Mouse (Mus musculus): ENCODE data around the gene Cyp4a31. TPM values are rescaled to one million over a fixed set of nuclear protein-coding genes. Genes with fewer than 3 reads are reported as not detected.

Cyp4a31 gene
- total RNA-seq, 4 experiments from 2014 or later = 0.09 TPM; not detected in 3

Other genes starting within 250 kb of the Cyp4a31 start
- gene Cyp4a12b, start 152.0 kb upstream of the Cyp4a31 start, total RNA-seq (2022) = under 1 TPM in 2 of 4 experiments, not detected in 2; 0.24 to 0.28 TPM
- gene Cyp4a30b, start 111.0 kb upstream of the Cyp4a31 start, total RNA-seq (2022) = not detected
- under 1 TPM in 2 of 4 experiments, not detected in 2; 0.14 to 0.62 TPM for gene Cyp4a14, start 67.5 kb upstream of the Cyp4a31 start, total RNA-seq (2022)
- under 1 TPM; 0.26 to 0.71 (median 0.56) TPM for gene Cyp4a10, start 45.4 kb upstream of the Cyp4a31 start, total RNA-seq (2022)
- gene Cyp4a32, start 37.3 kb downstream of the Cyp4a31 start, total RNA-seq (2022) = not detected
- 10 to 100 TPM; 44.9 to 58.9 (median 54.5) TPM for gene Cyp4b1, start 84.1 kb downstream of the Cyp4a31 start, total RNA-seq (2022)
- 100 to 1,000 TPM in 2 of 4 experiments, 10 to 100 TPM in 2; 80.9 to 113 (median 100) TPM for gene Efcab14, start 174.1 kb downstream of the Cyp4a31 start, total RNA-seq (2022)
- 1 to 10 TPM; 2.0 to 4.9 (median 2.4) TPM for gene Tex38, start 217.4 kb downstream of the Cyp4a31 start, total RNA-seq (2022)
- gene Atpaf1, start 221.2 kb downstream of the Cyp4a31 start, total RNA-seq (2022) = 10 to 100 TPM; 58.4 to 89.8 (median 74.5) TPM